Comparison of ENCODE assay signal across 9 mouse cellular contexts in the genomic region with DNA sequence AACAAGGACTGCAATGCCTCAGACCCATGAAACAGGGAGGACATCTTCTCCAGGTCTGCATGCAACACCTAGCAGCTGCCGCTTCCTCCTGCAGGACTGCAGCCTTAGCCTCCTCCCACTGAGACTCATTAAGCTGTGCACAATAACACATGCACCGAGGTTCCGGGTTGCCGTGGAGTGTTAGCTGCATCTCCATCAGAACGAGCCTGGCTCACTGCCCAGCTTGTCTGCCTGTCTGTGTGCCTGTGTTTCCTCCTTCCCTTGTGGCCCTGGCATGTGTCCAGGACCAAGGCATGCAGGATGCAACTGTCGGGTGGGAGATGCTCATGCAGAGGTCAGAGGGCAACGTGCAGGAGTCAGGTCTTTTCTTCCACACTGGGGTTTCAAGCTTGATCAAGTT.
DNase-seq lines count a peak whose midpoint lies in the region; ATAC-seq lines count a peak whose summit lies in the region.
"Had no signal": no experiment of that assay in that cellular context is flagged by ENCODE, and none has a peak within 500 bp of the region (broad histone marks: within the 10 kb centered on the region; RNA-seq: fewer than 3 reads in every experiment).

No protein-coding gene starts in this region.

- H3K27ac ChIP-seq in kidney, embryonic 16.5 days (ENCODE audit: low read length): no peak overlapping the region
- H3K27ac ChIP-seq: heart, adult 2 months had no signal

- peaks cover 3% of the 10 kb centered on the region; the same call in 1 of the 2 replicates for H3K4me1 ChIP-seq in kidney, embryonic 16.5 days (ENCODE audit: insufficient read depth, low read length)

- intact Hi-C loops in left cerebral cortex, postnatal 14 days (cut with DNase I): no loop called here

- no peak overlapping the region for H3K9ac ChIP-seq in kidney, embryonic 16.5 days (replicated peaks; ENCODE audit: low read length)

- ATAC-seq in kidney, embryonic 16.5 days (ENCODE audit: low FRiP score, low TSS enrichment): peak; percentile 54; the same call in 1 of the 2 replicates

- H3K4me2 ChIP-seq in kidney, embryonic 16.5 days (replicated peaks; ENCODE audit: low read depth, low read length): no peak overlapping the region

- WGBS in kidney, embryonic 16.5 days: 12% methylated on average over 7 of the region's 7 CpGs

- no peak overlapping the region for H3K4me3 ChIP-seq in kidney, embryonic 16.5 days (ENCODE audit: low read length)
- H3K4me3 ChIP-seq: heart, adult 2 months had no signal

- DNase-seq in left cerebral cortex, postnatal 14 days (ENCODE audit: low spot score in 2 of 2): peak; percentile 22 to 58
- no peak for DNase-seq in left cerebral cortex, adult 11 months (ENCODE audit: low spot score)
- DNase-seq in adrenal gland, postnatal 36 days: peak; percentile 59 to 70
- peak; percentile 7 to 12 for DNase-seq in frontal cortex, postnatal 36 days (ENCODE audit: low spot score in 2 of 2)
- DNase-seq in mesoderm, embryonic 11.5 days (ENCODE audit: low read depth, low spot score): peak; percentile 34
- no peak for DNase-seq in urinary bladder, postnatal 10 days (ENCODE audit: low spot score)
- no peak for DNase-seq in cerebellum, adult 11 months

- no peaks in the 10 kb centered on the region for H3K36me3 ChIP-seq in kidney, embryonic 16.5 days (ENCODE audit: insufficient read depth, low read length)

- H3K27me3 ChIP-seq in kidney, embryonic 16.5 days (ENCODE audit: insufficient read depth, low read length): no peaks in the 10 kb centered on the region

- H3K9me3 ChIP-seq in kidney, embryonic 16.5 days (ENCODE audit: low read length): no peaks in the 10 kb centered on the region

Comparison
In these comparisons a context has a peak if more than half of its experiments do, and no peak if none do; other contexts are left out.
1. DNase-seq: peak in left cerebral cortex, postnatal 14 days (2 of 2), adrenal gland, postnatal 36 days (2 of 2), frontal cortex, postnatal 36 days (2 of 2) and mesoderm, embryonic 11.5 days (single experiment); none in left cerebral cortex, adult 11 months (single experiment), urinary bladder, postnatal 10 days (single experiment) and cerebellum, adult 11 months (single experiment).